Mouse (Mus musculus) lung, postnatal 14 days (tissue): ENCODE results near the gene Gnptg.
"Not testable (repeated sequence)": the region's sequence is repeated elsewhere in the genome, so short reads cannot be mapped to it uniquely, and the experiment has no call there.

ENCODE experiments used
- DNase-seq: peaks from one replicate; pipeline ENCODE4 v3.0.0; 2021

The Gnptg gene

DNA sequence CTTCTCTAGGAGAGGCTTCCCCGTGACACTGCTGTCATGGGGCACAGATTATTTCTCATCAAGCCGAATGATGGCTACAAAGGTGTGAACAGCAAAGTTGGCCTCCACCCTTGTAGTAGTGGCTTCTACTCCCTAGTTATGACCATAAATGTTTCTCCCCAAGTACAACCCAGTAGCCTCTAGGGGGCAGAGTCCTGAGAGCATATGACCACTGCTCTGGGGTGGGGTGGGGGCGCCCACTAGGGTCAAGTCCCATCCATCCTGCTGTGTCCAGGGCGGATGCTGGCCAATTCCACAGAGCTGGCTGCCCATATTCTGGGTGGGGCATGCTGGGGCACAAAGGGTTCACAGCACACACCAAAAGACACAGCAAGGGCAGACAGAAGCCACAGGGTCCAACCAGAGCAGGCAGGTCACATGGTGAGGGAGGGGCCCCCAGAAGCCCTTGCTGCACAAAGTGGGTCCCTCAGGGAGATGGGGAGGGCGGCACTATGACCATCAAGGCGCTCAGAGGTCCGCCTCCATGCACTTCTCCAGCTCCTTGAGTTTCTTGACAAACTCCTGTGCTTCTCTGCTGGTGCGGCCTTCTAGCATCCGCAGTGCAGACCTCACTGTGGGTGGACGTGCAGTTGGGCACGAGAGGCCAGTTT lies 3.3 kb upstream of the Gnptg start:
- DNase-seq = no peak

DNA sequence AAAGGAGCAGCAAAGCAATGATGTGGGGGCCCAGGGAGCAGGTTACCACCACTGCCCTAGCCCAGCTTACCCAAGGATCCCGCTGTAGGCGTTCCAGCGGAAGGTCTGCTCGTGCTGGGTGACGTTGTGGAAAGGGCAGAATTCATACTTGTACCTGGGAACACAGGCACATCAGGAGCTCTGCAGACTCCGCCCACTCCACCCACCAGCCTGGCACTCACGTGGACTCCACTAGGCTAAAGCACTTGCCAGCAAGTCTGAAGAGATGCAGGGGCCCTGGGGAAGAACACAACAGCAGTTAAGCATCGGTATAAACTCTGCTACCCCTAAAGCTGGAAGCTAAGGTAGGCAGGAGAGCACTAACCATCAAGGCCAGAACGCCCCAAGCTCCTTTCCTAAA lies 4.3 kb downstream of the Gnptg start:
- DNase-seq = no peak

DNA sequence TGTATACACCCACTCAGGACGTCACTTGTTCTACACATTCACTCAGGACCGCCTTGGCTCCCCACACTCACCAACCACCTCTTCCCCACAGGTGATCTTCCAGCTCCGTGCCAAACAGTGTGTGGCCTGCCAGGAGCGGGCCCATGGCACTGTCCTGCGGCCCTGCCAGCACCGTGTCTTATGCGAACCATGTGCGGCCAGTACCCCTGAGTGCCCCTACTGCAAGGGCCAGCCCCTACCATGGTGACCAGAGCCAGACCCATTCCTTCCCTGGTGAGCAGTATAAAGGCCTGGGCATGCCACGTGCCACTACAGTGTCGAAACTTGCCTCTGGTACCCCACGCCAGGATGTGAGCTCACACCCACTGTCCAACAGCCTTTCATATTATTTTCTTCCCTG lies 8.3 kb downstream of the Gnptg start:
- DNase-seq = not testable (repeated sequence)

DNA sequence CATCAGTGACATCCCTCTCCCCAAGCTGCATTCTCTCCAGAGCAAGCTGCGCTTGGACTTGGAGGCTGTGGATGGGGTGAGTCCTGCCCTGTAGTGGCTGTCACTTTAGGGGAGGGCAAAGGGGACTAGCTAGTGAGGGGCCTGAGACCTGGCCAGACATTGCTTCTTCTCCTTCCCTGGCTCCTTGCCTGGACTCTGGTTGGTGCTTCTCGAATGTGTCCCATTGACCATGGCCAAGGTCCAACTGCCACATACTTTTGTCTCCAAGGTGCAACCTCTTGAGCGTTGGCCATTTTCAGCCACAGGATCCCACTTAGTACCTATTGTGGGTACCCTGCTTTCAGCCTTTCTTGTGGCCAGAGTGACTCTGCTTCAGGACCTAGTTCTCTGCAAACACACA lies 9.2 kb downstream of the Gnptg start:
- DNase-seq = peak; percentile 18

DNA sequence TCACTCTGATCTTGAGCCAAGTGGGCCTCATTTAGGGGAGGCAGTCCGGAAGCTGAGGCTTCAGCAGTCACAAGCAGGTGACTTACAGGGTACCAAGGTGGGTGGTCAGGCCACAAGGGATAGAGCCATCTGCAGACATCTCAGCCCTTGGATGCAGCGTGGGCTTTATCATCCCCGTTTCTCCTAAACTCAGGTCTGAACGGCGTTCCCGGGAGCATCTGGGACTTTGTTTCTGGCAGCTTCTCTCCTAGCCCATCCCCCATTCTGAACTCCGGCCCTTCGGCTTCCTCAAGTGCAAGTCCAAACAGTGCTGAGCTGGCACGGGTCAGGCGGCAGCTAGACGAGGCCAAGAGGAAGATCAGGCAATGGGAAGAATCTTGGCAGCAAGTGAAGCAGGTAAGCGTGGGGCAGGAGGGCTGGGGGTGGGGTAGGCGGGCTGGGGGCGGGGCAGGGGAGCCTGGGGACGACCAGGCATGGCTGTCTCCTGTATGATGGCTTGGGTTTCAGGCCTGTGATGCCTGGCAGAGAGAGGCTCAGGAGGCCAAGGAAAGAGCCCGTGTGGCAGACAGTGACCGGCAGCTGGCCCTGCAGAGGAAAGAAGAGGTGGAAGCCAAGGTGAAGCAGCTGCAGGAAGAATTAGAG lies 9.8 kb downstream of the Gnptg start:
- DNase-seq = not testable (repeated sequence)

DNA sequence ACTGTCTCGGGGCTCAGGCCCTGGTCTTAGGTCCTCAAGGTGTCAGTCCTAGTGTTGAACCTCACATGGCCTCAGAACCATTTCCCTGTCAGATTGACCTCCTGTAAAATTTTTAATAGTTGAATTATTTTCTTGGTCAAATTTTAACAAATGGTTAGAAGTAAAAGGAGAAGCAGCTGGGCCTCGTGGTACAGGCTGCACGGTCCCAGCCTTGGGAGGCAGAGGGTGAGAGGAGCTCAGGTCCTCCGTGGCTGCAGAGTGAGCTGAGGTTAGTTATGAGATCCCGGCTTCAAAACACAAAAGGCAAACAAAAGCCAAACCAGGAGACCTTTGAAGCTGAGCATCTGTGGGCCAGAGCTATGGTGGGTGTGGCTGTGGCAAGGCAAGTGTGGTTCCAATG lies 11.9 kb downstream of the Gnptg start:
- DNase-seq = no peak

DNA sequence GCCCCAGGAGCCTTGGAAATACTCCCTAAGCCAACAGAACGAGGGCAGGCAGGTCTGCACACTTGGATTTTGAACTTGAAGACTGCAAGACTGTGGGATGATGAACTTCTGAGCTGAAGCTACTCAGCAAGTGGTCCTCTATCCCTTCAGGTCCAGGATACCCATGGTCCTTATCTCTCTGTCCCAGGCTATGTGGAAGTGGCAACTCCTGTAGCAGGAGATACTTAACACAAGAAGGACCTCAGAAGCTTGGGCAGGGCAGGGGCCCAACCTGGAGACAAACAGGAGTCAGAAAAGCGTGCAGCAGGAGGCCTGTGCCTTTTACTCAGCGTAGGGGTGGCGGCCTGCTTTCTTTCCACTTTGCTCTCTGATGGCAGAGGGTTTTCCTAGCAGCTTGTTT lies 14.3 kb downstream of the Gnptg start:
- no peak for DNase-seq

GRCm38 (mm10) chr17:25224586-25225222 lies 15.2 kb downstream of the Gnptg start:
- DNase-seq = no peak

GRCm38 (mm10) chr17:25222951-25223601 lies 16.8 kb downstream of the Gnptg start:
- no peak for DNase-seq

DNA sequence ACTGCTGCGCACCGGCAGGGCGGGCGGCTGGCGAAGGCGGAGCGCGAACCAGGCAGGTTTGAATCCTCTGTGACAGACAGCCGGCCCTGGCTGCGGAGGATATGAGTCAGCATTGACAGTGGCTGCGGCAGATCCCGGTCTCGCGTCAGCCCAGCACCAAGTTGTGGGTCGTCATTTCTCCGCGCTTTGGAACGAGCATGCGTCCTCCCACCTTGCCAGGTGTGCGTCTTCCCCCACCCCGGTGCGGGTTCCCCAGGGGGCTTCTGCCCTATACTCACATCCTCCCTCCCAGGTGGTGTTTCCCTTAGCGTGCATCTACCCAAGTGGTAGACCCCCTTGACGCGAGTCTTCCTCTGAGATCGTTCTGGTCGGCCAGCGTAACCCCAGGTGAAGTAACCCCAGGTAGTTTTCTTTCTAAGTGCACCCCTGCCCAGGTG lies 17.4 kb downstream of the Gnptg start:
- DNase-seq = not testable (repeated sequence)

GRCm38 (mm10) chr17:25221821-25222503 lies 18.0 kb downstream of the Gnptg start:
- peak; percentile 65 for DNase-seq

DNA sequence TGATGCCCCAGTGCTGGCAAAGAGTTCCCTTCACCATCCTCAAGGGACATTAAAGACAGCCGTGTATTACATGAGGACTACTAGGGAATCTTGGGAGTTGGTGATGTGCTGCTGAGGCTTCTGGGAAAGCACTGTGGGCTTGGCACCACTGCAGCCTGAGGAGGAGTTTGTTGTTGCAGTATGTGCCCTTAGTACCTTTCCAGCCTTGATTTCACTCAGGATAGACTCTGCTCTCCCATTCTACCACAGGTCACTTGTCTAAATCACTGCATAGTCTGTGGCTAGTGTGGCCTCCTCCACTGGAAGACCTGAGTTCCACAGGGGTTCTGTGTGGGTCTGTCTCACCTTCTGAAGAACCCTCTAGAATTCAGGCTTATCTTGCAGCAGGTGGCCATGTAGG lies 19.2 kb downstream of the Gnptg start:
- no peak for DNase-seq

DNA sequence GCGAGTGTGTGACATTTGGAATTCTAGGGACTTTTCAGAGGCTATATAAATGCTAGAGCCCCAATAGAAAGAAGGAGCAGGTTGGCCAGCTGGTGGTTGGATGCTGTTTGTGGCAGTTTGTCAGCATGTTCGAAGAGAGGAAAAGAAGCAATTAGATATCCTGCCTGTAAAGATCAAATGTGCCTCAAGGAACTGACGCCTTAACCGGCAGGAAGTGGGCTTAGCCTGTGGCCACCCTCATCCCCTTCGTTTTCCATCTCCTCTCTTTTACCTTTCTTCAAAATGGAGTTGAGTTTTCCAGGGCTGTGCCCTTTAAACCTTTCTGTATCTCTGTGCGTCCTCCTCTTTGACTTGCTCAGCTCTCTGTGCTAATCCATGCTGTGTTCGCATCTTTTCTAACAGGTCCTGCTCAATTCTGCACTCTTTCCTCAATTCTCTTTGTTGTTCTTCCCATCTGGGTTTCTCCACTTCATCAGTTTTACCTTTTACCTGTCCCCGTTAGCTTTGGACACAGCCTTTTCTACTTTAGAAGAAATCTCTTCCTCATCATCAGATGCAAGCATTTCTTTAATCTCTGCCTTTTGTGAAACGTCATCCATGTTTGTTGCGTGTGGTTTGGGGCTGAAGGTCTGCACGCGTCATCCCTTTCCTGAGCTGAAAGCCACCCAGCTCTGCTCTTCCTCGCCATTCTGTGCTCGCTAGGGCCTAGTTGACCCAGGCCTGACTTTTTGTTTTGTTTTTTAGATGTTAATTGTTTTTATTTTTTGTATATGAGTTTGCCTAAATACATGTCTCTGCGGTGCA lies 20.2 kb downstream of the Gnptg start:
- DNase-seq = no peak

GRCm38 (mm10) chr17:25218967-25219366 lies 21.0 kb downstream of the Gnptg start:
- DNase-seq = no peak

- no peak for DNase-seq
These were observed 24.5 kb downstream of the Gnptg start for GRCm38 (mm10) chr17:25215431-25215830.

DNA sequence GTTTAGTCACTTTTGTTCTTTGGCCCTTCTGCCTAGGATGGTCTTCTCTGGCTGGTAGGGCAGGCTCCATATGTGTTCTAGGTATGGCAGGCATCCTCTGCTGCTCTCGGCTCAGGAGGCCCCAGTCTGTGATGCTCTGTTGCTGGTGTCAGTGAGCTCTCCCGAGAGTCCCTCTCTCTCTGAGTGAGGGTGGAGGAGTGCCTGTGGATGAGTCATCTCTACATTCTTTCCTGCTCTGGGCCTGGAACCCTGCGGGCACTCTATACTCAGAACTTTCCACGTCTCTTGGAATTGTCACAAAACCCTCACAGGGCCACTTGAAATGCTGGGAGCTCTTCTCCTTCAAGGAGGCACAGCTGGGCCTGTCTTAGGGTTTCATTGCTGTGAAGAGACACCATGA lies 28.2 kb downstream of the Gnptg start:
- DNase-seq = no peak

DNA sequence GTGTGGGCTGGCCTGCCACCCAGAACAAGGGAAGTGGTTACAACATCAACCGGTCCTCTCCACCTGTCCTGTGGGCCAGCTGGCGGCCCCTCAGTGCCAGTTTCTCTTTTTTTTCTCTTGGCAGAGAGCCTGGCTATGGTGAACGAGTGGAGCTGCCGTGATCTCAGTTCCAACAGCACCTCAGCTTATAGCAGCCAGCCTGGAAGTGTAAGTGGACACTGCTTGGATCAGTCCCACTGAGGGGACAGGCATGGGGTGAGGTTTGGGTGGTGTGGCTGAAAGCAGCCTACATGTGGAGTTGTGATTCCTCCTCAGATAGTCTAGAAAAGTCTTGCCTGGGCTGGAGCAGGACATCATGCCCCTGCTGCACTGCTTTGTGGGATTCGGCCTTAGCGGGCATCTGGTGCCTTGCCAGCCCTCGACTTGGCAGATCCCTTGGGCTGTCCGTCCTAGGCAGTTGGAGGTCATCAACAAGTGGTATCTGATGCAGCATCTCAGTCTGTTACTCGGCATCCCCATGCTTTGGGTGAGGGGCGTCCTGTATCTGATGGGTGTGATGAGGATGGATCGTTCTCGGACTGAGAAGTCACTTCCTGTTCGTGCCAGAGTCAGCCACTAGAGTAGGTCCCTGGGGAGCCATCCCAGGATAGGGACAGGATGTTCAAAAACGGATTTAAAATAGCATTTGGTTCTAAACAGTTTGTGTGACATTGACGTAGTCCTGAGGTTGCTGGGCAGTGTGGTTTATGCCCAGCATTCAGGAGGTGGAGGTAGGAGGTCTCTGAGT lies 29.1 kb downstream of the Gnptg start:
- DNase-seq = no peak

- no peak for DNase-seq
These were observed 29.9 kb downstream of the Gnptg start for GRCm38 (mm10) chr17:25210006-25210405.

DNA sequence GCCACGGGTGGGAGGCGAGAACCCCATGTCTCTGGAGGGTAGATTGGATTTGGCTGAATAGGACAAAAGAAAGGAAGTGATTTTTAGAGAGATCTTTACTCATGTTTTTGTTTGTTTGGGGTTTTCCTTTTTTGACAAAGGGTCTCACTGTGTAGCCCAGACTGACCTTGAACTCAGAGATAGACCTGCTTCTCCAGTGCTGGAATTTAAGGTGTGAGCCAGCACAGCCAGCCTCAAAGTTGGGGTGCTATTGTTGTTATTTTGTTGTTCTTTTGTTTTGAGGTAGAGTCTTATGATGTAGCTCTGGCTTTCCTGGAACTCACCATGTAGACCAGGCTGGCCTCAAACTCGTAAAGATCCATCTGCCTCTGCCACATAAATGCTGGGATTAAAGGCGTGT lies 37.5 kb downstream of the Gnptg start:
- no peak for DNase-seq

- DNase-seq = no peak
These were observed 50.8 kb downstream of the Gnptg start for GRCm38 (mm10) chr17:25189091-25189490.
